Mouse (Mus musculus): Measurements from ENCODE around the gene Krt33b. TPM values are rescaled to one million over a fixed set of nuclear protein-coding genes. Genes with fewer than 3 reads are reported as not detected.

Krt33b gene
- total RNA-seq, 2 experiments from 2014 or later = not detected

- peak; percentile 44 to 73 for DNase-seq (ENCODE audit: extremely low spot score in 1 of 2, low spot score in 2 of 2)
- intact Hi-C loops (cut with DNase I) = loop anchor here (2.0 to 10.0 kb wide), 3 partner anchors 277 to 620 kb away; partner anchors contain the start of gene Krt10
Measured at GRCm38 (mm10) chr11:100004846-100005245, 24.8 kb downstream of the Krt33b start.

DNA sequence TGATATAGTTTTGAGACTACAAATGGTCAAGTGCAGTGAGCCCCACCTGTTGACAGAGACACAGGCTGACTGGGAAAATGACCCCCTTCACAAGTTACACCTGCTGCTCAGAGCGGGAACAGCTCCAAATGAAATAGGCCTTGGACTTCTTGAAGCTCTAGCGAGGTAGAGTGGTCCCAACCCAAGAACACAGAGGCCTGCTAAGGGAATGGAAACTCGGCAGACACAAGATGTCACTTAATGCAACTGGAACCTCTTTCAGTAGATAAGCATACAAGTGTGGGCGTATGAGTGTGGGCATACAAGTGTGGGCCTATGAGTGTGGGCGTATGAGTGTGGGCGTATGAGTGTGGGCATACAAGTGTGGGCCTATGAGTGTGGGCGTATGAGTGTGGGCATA is 30.6 kb downstream of the Krt33b start:
- intact Hi-C loops (cut with DNase I) = no loop called here
- no peak for DNase-seq (ENCODE audit: extremely low spot score in 1 of 2, low spot score in 2 of 2)

DNA sequence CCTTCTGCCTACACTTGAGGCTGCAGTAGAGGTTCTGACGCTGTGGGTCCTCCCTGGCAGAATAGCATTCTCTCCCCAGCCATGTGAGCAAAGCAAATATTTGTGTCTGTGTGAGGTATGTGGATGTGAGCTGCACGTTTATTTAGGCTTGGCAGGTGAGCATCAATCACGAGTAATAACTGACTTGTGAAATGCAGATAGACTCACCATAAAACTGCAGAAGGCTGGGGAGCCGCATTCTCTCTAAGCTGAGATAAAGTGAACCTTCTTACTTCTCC is 35.3 kb downstream of the Krt33b start:
- intact Hi-C loops (cut with DNase I) = no loop called here

DNA sequence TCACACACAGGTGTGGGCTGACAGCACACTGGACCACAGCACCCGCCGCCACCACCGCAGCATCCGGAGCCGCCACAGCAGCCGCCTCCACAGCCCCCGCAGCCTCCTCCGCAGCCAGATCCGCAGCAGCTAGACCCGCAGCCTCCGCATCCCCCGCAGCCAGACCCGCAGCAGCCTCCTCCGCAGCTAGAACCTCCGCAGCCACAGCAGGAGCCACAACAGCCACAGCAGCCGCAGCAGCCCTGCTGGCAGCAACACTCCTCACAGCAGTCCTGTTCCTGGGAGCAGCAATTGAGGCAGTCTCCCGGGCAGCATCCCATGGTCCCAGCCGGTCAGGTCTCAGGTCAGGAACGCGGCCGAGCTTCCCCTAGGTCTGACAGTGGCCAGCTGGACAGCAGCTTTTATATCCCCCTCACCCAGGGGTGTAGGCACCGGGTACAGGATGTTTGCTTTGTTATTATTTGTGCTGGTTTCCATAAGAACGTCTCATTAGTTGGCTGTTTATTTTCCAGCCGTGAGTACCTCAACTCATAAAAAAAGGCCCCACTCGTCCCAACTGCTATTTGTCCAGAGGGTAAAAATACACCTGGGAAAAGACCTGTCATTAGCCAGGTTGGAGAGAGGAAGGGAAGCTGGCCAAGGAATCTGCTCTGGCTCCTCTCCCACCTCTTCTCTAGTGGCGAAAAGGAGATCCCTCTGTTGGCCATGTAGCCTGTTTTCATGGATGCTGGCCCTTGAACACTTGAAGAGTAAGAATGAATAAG is 35.9 kb downstream of the Krt33b start, which contains the start of gene Krtap17-1:
Gene Krtap17-1, minus strand, starts transcription at position 375 of the 764 bp plus-strand sequence.
- intact Hi-C loops (cut with DNase I) = no loop called here

More for the DNA sequence above, 35.3 kb downstream of the Krt33b start:
- DNase-seq (ENCODE audit: extremely low spot score in 1 of 2, low spot score in 2 of 2) = no peak

DNA sequence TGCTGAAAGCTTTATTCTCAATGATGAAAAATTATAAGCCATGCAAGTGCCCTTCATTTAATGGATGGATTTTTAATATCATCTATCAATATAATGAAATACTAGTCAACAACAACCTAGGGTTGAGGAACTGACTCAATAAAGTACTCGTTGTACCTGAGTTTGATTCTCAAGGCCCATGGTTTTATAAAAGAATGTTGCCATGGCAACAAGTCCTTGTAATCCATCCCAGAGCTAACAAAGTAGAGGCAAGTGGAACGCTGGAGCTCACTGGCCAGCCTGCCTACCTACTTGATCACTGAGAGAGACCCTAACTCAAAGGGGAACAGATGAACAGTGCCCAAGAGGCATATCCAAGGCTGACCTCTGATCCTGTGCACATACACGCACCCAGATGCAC is 39.1 kb downstream of the Krt33b start:
- DNase-seq (ENCODE audit: extremely low spot score in 1 of 2, low spot score in 2 of 2) = no peak
- intact Hi-C loops (cut with DNase I) = no loop called here

More for the DNA sequence above, 35.9 kb downstream of the Krt33b start, which contains the start of gene Krtap17-1:
- DNase-seq (ENCODE audit: extremely low spot score in 1 of 2, low spot score in 2 of 2) = peak in 1 of 2 experiments; percentile 28

DNA sequence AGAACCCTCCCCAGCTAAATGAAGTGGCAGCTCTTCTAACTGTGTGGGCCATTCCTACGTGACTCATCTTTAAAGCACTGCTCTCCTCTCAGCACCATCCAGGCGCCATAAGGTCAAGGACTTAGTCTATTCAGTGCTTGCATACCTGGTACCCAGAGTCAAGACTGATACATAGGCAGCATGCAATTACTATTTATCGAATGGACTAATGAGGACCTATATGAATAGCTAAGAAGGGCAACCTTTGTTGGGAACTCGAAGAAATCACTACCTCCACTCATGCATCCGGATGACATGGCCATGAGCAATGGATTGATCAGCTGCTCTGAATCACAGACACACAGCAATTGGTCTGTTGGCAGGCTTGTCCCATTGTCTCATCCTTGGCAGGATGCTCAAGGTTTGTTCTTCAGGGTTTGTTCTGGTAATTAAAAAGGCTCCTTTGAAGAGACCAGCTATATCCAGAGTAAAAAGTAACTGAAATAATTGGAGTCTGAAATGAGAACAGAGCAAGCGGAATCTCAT is 39.7 kb downstream of the Krt33b start:
- intact Hi-C loops (cut with DNase I) = no loop called here

DNA sequence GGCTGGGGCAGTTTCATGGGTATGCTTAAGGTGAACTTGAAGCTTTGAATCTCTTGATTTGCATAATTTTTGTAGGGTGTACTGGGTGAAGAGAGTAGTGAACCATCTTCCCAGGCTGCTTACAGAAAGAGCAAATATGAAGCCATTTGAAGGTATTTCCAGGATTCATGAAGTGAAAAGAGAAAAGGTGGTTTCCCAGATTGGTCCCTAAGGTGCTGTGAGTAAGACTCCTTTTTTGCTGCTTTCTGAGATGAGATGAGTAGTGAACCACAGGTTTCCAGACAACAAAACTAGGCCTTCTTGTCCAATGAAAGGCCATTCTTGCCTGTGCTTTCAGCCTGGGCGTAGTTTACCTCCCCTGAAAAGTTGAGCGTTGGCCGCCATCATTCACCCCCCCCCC is 41.1 kb downstream of the Krt33b start:
- intact Hi-C loops (cut with DNase I) = no loop called here
- DNase-seq (ENCODE audit: extremely low spot score in 1 of 2, low spot score in 2 of 2) = no peak

More for the DNA sequence above, 39.7 kb downstream of the Krt33b start:
- DNase-seq (ENCODE audit: extremely low spot score in 1 of 2, low spot score in 2 of 2) = no peak

GRCm38 (mm10) chr11:99986180-99986647 is 43.5 kb downstream of the Krt33b start, which contains the start of gene Krtap16-1:
TSS of gene Krtap16-1 (minus strand) at chr11:99986597.
- no peak for DNase-seq (ENCODE audit: extremely low spot score in 1 of 2, low spot score in 2 of 2)
- intact Hi-C loops (cut with DNase I) = no loop called here

DNA sequence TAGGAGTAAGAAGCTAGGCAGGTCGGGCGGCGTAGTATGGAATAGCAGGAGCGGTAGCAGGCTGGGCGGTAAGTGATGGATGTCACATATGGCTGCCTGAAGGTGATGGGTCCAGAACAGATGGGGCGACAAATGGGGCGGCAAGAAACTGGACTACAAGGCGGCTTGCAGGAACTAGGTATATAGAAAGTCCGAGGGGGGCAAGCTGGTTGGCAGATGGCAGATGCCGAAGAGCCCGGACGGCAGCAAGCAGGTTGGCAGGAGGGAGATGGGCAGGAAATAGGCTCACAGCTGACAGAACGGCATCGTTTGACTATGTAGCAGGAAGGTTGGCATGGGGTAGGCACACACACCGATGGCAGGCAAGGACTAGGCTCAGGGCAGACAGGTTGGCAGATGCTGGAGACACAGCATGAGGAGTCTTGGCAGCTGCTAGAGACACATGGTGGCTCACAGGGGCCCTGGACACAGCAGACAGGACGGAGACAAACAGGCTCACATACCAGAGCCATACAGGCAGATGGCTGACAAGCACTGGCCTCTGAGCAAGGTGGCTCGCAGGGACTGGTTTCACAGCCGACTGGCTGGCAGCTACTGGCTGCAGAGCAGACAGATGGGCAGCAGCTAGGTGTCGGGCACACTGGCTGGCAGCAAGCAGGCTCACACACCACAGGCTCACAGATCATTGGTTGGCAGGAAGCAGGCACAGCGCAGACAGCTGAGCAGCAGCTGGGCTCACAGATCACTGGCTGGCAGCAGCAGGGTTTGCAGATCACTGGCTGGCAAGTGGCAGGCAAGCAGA is 44.2 kb downstream of the Krt33b start:
- DNase-seq (ENCODE audit: extremely low spot score in 1 of 2, low spot score in 2 of 2) = peak; percentile 52 to 64
- intact Hi-C loops (cut with DNase I) = no loop called here

DNA sequence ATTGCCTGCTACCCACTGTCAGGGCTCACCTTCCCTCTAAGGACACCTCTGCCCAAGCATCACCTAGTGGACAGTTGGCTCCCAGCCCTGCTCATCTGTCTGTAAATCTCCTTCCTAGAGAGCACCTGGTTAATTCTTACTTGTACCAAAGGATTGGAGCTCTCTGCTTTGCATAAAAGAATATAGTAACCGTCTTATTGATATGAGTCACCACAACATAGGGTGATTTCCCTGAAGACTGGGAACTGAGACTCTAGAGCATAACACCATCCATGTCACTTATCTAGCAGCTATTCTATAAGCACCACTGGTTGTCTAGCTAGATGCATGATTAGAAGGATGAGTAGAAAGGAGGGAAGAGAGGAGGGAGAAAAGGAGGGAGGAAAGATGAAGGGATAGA is 46.2 kb downstream of the Krt33b start:
- intact Hi-C loops (cut with DNase I) = no loop called here
- DNase-seq (ENCODE audit: extremely low spot score in 1 of 2, low spot score in 2 of 2) = no peak

GRCm38 (mm10) chr11:99982731-99983130 is 46.9 kb downstream of the Krt33b start:
- no peak for DNase-seq (ENCODE audit: extremely low spot score in 1 of 2, low spot score in 2 of 2)
- intact Hi-C loops (cut with DNase I) = no loop called here

GRCm38 (mm10) chr11:99978953-99979352 is 50.7 kb downstream of the Krt33b start, which contains the start of gene Krtap29-1:
TSS of gene Krtap29-1 (minus strand) at chr11:99979053.
- no peak for DNase-seq (ENCODE audit: extremely low spot score in 1 of 2, low spot score in 2 of 2)
- intact Hi-C loops (cut with DNase I) = no loop called here

Other genes starting within 250 kb of the Krt33b start
- gene Krtap4-8, start 249.2 kb downstream of the Krt33b start, total RNA-seq (2021) = not detected
- not detected for gene Krtap4-9, start 244.7 kb downstream of the Krt33b start, total RNA-seq (2021)
- gene Gm11596, start 236.4 kb downstream of the Krt33b start, total RNA-seq (2021) = not detected
- not detected for gene Gm11569, start 230.9 kb downstream of the Krt33b start, total RNA-seq (2021)
- not detected for gene Gm11554, start 225.4 kb downstream of the Krt33b start, total RNA-seq (2021)
- gene Krtap4-13, start 220.0 kb downstream of the Krt33b start, total RNA-seq (2021) = not detected
- not detected for gene Gm11564, start 214.2 kb downstream of the Krt33b start, total RNA-seq (2021)
- not detected for gene 2300003K06Rik, start 191.8 kb downstream of the Krt33b start, total RNA-seq (2021)
- gene Krtap4-16, start 178.3 kb downstream of the Krt33b start, total RNA-seq (2021) = not detected
- gene Gm11568, start 172.0 kb downstream of the Krt33b start, total RNA-seq (2021) = not detected
- not detected for gene Gm11559, start 165.4 kb downstream of the Krt33b start, total RNA-seq (2021)
- gene Krtap9-1, start 156.5 kb downstream of the Krt33b start, total RNA-seq (2021) = not detected
- gene Gm11567, start 150.7 kb downstream of the Krt33b start, total RNA-seq (2021) = not detected
- not detected for gene Krtap31-1, start 121.9 kb downstream of the Krt33b start, total RNA-seq (2021)
- gene Gm11565, start 115.1 kb downstream of the Krt33b start, total RNA-seq (2021) = not detected
- not detected for gene Krtap31-2, start 93.6 kb downstream of the Krt33b start, total RNA-seq (2021)
- not detected for gene Krtap9-5, start 81.4 kb downstream of the Krt33b start, total RNA-seq (2021)
- not detected for gene Krtap29-1, start 50.8 kb downstream of the Krt33b start, total RNA-seq (2021)
- not detected for gene Krtap16-1, start 43.3 kb downstream of the Krt33b start, total RNA-seq (2021)
- not detected for gene Krtap17-1, start 35.9 kb downstream of the Krt33b start, total RNA-seq (2021)
- not detected for gene Krt33a, start 13.7 kb downstream of the Krt33b start, total RNA-seq (2021)
- not detected for gene Krt34, start 11.7 kb upstream of the Krt33b start, total RNA-seq (2021)
- not detected for gene Krt31, start 20.7 kb upstream of the Krt33b start, total RNA-seq (2021)
- not detected for gene Krt32, start 58.4 kb upstream of the Krt33b start, total RNA-seq (2021)
- gene Krt35, start 66.4 kb upstream of the Krt33b start, total RNA-seq (2021) = not detected
- gene Krt36, start 75.8 kb upstream of the Krt33b start, total RNA-seq (2021) = not detected
- not detected for gene Krt13, start 91.7 kb upstream of the Krt33b start, total RNA-seq (2021)
- not detected for gene Krt15, start 106.1 kb upstream of the Krt33b start, total RNA-seq (2021)
- gene Krt19, start 118.8 kb upstream of the Krt33b start, total RNA-seq (2021) = 1 to 10 TPM in 1 of 2 experiments, under 1 TPM in 1; 0.73 to 1.1 TPM
- gene Krt9, start 163.4 kb upstream of the Krt33b start, total RNA-seq (2021) = 1 to 10 TPM; 1.7 to 2.2 TPM
- not detected for gene Krt14, start 177.7 kb upstream of the Krt33b start, total RNA-seq (2021)
- gene Krt16, start 219.0 kb upstream of the Krt33b start, total RNA-seq (2021) = not detected
- gene Krt17, start 231.2 kb upstream of the Krt33b start, total RNA-seq (2021) = not detected
- gene Krt42, start 240.0 kb upstream of the Krt33b start, total RNA-seq (2021) = not detected